Mouse (Mus musculus) C2C12 (cell line): ENCODE measurements around the gene Rnf114.

ENCODE experiments used
- CEBPB ChIP-seq: IDR thresholded peaks from one replicate; pipeline ENCODE4 v1.6.1; 2011; ENCODE audit warnings: low read depth, mild to moderate bottlenecking, control low read depth, moderate library complexity
- CTCF ChIP-seq: IDR thresholded peaks from one replicate; pipeline ENCODE4 v1.5.1; 2011; ENCODE audit not compliant: control insufficient read depth, insufficient read depth, insufficient read length
- MYOD1 ChIP-seq: IDR thresholded peaks from one replicate; pipeline ENCODE4 v1.6.1; 2011; ENCODE audit warnings: low read depth; ENCODE audit not compliant: control insufficient read depth, insufficient read length
- MYOG ChIP-seq: IDR thresholded peaks from one replicate; pipeline ENCODE4 v1.6.1; 2011; ENCODE audit not compliant: control insufficient read depth, insufficient read length; ENCODE audit errors: extremely low read depth
- USF1 ChIP-seq: IDR thresholded peaks from one replicate; pipeline ENCODE4 v1.6.1; 2011; ENCODE audit warnings: low read depth, mild to moderate bottlenecking, control low read depth, moderate library complexity

DNA sequence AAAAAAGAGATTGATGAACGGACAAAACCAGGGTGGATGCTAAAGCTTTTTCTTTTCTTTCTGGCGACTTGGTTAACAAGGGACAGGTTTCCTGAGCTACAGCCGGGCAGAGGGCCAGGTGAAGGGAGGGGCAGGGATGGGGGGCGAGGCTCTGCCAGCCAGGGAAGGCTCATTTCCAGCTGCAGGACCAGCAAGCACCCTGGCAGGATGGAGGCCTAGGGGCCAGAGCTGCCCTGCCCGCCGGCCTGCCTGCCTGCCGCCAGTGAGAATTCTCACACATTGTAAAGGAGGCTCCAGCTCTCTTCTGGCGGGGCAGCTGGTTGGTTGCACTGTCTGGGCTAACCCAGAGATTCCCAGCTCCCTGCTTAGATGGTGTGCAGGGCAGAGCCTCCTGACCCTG is 69.7 kb downstream of the Rnf114 start:
- no peak for TF ChIP-seq CTCF
- no peak for TF ChIP-seq CEBPB
- no peak for TF ChIP-seq USF1
- TF ChIP-seq MYOD1 = no peak
- TF ChIP-seq MYOG = no peak
